Mouse (Mus musculus): ENCODE results near the gene Dkk2.
"Not testable (repeated sequence)": the region's sequence is repeated elsewhere in the genome, so short reads cannot be mapped to it uniquely, and the experiment has no call there.

Dkk2 gene

GRCm38 (mm10) chr3:132085112-132085822 lies at the start of gene Dkk2:
Gene Dkk2 (plus strand): TSS chr3:132085292.
- DNase-seq (ENCODE audit: low spot score) = no peak

GRCm38 (mm10) chr3:132036704-132037103 lies 48.4 kb upstream of the Dkk2 start:
- DNase-seq (ENCODE audit: low spot score) = no peak

GRCm38 (mm10) chr3:132037670-132038069 lies 47.4 kb upstream of the Dkk2 start:
- no peak for DNase-seq (ENCODE audit: low spot score)

GRCm38 (mm10) chr3:132040066-132040465 lies 45.0 kb upstream of the Dkk2 start:
- DNase-seq (ENCODE audit: low spot score) = no peak

- no peak for DNase-seq (ENCODE audit: low spot score)
These were observed 34.1 kb upstream of the Dkk2 start for GRCm38 (mm10) chr3:132050884-132051457.

GRCm38 (mm10) chr3:132062816-132063215 lies 22.3 kb upstream of the Dkk2 start:
- not testable (repeated sequence) for DNase-seq (ENCODE audit: low spot score)

- DNase-seq (ENCODE audit: low spot score) = no peak
These were observed 21.7 kb upstream of the Dkk2 start for GRCm38 (mm10) chr3:132063374-132063773.

DNA sequence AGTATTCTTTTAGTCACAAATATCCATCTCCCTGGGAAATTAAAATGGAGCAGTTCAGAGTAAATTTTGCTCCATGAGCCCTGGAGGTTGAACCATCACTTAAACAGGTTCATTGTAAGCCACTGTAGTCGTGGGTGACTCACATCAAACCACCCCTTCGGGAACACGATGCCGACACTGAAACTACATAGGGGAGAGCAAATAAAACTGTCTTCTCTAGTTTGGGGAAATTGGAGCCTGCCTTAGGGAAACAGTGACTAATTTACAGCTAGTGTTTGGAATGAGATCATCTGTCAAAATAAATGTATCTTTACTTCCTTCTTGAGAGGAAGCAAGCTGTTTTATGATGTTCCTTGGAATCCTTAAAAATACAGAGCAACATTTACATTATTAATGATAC lies 21.1 kb upstream of the Dkk2 start:
- DNase-seq (ENCODE audit: low spot score) = no peak

GRCm38 (mm10) chr3:132064920-132065319 lies 20.2 kb upstream of the Dkk2 start:
- no peak for DNase-seq (ENCODE audit: low spot score)

GRCm38 (mm10) chr3:132070949-132071348 lies 14.1 kb upstream of the Dkk2 start:
- no peak for DNase-seq (ENCODE audit: low spot score)

DNA sequence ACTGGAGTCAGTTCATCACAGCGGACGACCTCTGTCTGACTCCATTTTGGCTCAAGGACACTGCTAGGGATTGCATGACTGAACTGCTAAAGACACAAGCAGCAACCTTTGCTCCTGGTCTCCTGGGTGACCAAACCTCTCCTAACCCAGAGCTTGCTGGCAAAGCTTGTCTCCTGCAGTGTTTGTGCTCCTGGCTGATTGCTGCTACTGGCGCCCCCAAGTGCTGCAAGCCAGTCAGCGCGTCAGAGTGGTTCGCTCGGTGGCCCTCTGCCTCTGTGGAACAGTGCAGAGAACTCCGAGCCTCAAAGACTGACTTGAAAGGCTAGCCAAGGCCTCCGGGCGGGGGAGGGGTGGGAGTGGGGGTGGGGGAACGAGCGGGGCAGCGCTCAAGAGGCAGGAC lies 1.1 kb upstream of the Dkk2 start:
- DNase-seq (ENCODE audit: low spot score) = no peak

DNA sequence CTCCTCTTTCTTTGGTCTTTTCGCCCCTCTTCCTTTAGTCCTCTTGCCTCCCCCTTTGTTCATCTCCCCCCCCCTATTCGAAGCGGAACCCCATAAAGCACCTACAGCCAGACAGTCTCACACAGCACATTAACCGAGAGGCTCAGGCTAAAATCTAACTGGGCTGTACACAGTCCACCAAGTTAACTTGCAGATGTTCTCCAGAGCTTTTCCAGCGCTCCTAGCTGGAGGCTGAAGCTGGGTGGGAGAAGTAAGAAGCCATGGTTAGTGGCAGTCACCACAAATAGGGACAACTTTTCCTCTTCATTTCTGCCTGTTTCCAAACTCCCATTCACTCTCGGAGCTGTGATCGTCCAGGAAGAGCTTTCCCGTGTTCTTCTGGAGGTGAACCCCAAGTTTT lies 412 bp upstream of the Dkk2 start:
- no peak for DNase-seq (ENCODE audit: low spot score)

DNA sequence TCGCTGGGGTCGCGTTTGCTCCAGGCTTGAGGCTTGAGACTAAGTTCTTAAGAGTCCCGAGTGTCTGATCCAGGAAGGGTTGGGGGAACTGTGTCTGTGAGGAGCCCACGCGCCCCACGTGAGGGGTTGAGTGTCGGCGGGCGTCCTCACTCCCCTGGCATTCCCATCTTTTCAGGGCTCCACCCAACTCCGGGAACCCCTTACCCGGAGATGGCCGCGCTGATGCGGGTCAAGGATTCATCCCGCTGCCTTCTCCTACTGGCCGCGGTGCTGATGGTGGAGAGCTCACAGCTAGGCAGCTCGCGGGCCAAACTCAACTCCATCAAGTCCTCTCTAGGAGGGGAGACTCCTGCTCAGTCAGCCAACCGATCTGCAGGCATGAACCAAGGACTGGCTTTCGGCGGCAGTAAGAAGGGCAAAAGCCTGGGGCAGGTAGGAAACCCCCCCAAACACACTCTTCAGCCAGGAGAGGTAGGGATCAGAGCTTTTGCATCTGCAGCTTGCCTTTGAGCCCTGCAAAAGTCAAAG lies 795 bp downstream of the Dkk2 start:
- no peak for DNase-seq (ENCODE audit: low spot score)

- no peak for DNase-seq (ENCODE audit: low spot score)
These were observed 1.4 kb downstream of the Dkk2 start for GRCm38 (mm10) chr3:132086461-132086860.

DNA sequence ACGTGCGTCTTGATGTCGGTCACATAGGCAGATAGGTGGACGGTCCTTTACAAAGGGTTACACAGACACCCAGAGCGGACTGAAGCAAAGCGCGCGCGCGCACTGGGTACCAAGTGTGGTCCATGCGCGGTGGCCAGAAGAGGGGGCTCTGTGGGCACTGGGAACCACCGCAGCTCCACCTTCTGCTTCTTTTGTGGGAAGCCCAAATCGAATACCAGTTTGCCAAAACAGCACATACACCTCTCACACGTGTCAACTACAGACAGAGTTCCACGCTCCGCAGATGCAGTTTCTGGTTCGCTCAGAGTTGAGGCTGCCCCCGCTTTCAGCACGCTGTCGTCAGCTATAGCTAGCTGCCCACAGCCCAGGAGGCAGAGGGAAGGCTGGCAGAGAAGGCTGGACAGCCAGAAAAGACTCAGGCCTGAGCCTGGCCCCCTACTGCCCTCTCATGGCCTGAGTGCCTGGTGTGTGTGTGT lies 2.0 kb downstream of the Dkk2 start:
- DNase-seq (ENCODE audit: low spot score) = no peak

- DNase-seq (ENCODE audit: low spot score) = no peak
These were observed 7.9 kb downstream of the Dkk2 start for GRCm38 (mm10) chr3:132092983-132093382.

- DNase-seq (ENCODE audit: low spot score) = no peak
These were observed 11.2 kb downstream of the Dkk2 start for GRCm38 (mm10) chr3:132096296-132096695.

GRCm38 (mm10) chr3:132100746-132101145 lies 15.7 kb downstream of the Dkk2 start:
- no peak for DNase-seq (ENCODE audit: low spot score)

DNA sequence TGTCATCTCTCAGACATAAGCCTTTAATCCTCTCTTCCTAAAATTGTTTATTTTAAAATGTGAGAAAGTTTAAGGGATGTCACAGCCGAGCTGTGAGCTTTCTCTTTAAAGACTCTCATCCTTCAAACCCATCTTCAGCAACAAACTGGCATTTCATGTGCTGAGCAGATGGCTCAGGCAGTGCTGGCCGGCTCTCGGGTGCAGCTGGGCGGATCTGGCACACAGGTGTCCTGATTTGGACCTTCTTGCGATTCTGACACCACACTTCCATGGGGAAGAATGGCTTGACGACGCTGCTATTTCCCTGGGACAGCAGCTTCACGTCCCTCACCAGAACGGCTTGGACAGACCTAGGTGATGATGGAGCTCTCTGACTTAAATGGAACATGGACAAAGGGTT lies 17.9 kb downstream of the Dkk2 start:
- DNase-seq (ENCODE audit: low spot score) = no peak

GRCm38 (mm10) chr3:132103454-132103853 lies 18.4 kb downstream of the Dkk2 start:
- DNase-seq (ENCODE audit: low spot score) = no peak

DNA sequence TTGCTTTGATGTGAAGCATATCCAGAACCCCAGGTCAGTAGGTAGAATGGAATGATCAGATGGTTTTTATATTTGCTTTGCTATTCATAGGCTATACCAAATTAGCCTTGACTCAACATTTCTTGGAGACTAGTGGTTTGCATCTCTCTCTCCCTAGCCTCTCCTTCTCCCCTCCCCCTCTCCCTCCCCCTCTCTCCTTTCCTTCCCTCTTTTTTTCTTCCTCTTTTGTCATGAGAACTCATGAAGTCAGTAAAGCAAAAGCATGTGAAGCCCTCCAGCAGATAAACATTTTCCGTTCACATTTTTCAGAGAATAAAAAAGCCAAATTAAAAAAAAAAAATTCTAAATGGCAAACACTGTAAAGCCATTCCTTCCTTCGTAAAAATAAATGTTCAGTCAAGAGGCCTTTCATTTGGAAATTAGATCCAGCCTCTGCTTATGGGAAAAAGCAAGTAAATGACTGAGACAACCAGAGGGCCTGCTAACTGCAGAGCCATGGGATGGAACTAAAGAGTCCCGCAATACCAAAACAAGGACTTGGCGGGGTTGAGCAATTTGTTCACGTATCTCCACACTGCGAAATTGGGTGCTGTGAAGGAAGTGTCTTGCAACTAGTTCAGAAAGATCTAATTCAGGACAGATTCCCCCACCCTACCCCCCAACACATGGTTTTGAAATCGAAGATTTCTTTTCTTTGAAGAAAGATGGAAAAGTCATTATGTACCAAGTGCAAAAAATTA lies 30.9 kb downstream of the Dkk2 start:
- DNase-seq (ENCODE audit: low spot score) = no peak

GRCm38 (mm10) chr3:132121344-132121743 lies 36.3 kb downstream of the Dkk2 start:
- DNase-seq (ENCODE audit: low spot score) = no peak

DNA sequence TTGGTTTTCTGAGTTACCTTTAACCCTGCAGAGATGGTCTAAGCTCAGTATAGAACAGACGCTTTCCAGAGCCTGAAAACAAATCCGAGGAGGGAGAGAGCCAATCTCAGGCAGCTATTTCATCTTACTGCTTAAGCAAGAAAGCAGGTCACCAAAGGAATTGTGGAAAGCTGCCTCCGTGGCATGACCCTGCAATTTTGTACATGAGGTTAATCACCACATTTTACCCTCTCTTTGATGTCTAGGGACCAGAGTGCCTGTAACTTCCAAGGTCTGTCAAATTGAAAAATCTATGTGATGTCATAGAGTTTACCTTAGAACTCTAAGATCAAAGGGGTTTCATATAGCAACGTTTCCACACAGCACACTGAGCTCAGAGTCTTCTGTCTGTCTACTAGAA lies 37.5 kb downstream of the Dkk2 start:
- no peak for DNase-seq (ENCODE audit: low spot score)

Measured in c-Kit-positive CD71-positive TER-119-positive erythroid progenitor cells, embryonic 14.5 days (primary cell).